Mouse (Mus musculus) liver, adult 2 months (tissue): ENCODE measurements around the gene Synpo2.

Experiments used
- CTCF ChIP-seq: fragments of 200-500 bp; IDR thresholded peaks from 2 replicates; pipeline ENCODE4 v1.5.1; 2011; ENCODE audit warnings: low read depth, low read length, control low read depth
- POLR2A ChIP-seq: fragments of 200-500 bp; IDR thresholded peaks from 2 replicates; pipeline ENCODE4 v1.6.1; 2011; ENCODE audit warnings: low read length, control low read depth; ENCODE audit not compliant: insufficient read depth; ENCODE audit errors: extremely low read depth

- TF ChIP-seq CTCF: no peak
- TF ChIP-seq POLR2A: no peak
Measured at GRCm38 (mm10) chr3:123095111-123095510, 140.8 kb downstream of the Synpo2 start.
